In the genomic region with DNA sequence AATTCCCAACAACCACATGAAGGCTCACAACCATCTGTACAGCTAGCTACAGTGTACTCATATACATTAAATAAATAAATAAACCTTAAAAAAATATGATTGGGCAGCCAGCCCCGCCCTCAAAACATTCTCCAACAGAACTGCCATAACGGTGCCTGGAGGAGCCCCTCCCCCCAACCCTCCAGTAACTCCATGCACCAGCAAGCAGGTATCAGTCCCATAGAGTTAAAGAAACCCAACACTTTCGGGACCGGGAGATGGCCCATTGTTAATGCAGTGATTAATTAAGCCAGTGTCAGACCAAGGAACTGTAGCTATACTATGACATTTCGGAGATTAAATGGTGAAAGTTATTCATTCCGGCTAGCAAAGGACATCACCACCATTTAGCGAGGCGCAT, we compare ENCODE assay signal across 8 mouse cellular contexts. TPM values are rescaled to one million over a fixed set of nuclear protein-coding genes. Genes with fewer than 3 reads are reported as not detected.
A peak's percentile ranks its signal among the peaks of the same experiment; 100 is the strongest.
DNase-seq lines count a peak whose midpoint lies in the region; ATAC-seq lines count a peak whose summit lies in the region.

No protein-coding gene starts in this region.

- peak overlapping the region; percentile 86 for H3K4me2 ChIP-seq in lung, embryonic 15.5 days
- H3K4me2 ChIP-seq in embryonic facial prominence, embryonic 14.5 days (ENCODE audit: low read depth, low read length): peak overlapping the region; percentile 90
- H3K4me2 ChIP-seq in intestine, embryonic 15.5 days (replicated peaks): peak overlapping the region; percentile 70
- peak overlapping the region; percentile 48 for H3K4me2 ChIP-seq in neural tube, embryonic 14.5 days (ENCODE audit: low read depth, low read length)

- peaks cover 18% of the 10 kb centered on the region for H3K4me1 ChIP-seq in lung, embryonic 15.5 days
- H3K4me1 ChIP-seq in embryonic facial prominence, embryonic 14.5 days (ENCODE audit: control insufficient read depth, insufficient read depth, low read length): no peaks in the 10 kb centered on the region; the same call in 1 of the 2 replicates
- H3K4me1 ChIP-seq in intestine, embryonic 15.5 days (replicated peaks): 0 out of 2 replicates have a peak, but pooled peaks cover 4% of the 10 kb centered on the region
- H3K4me1 ChIP-seq in neural tube, embryonic 14.5 days (ENCODE audit: control insufficient read depth, insufficient read depth, low read length): peaks cover 9% of the 10 kb centered on the region

- 12% methylated on average over 8 of the region's 8 CpGs for WGBS in lung, embryonic 15.5 days
- WGBS in embryonic facial prominence, embryonic 14.5 days: 19% methylated on average over 8 of the region's 8 CpGs
- 15% methylated on average over 8 of the region's 8 CpGs for WGBS in intestine, embryonic 15.5 days
- 14% methylated on average over 8 of the region's 8 CpGs for WGBS in neural tube, embryonic 14.5 days

- intact Hi-C loops in gastrocnemius, postnatal 14 days (cut with DNase I; ENCODE audit: low total_unique reads): no loop called here

- no peaks in the 10 kb centered on the region for H3K9me3 ChIP-seq in lung, embryonic 15.5 days
- no peaks in the 10 kb centered on the region for H3K9me3 ChIP-seq in embryonic facial prominence, embryonic 14.5 days (ENCODE audit: control insufficient read depth, low read length)
- no peaks in the 10 kb centered on the region for H3K9me3 ChIP-seq in intestine, embryonic 15.5 days
- no peaks in the 10 kb centered on the region for H3K9me3 ChIP-seq in neural tube, embryonic 14.5 days (ENCODE audit: control insufficient read depth, low read length)

- peak overlapping the region; percentile 88; the same call in 1 of the 2 replicates for H3K27ac ChIP-seq in lung, embryonic 15.5 days
- peak overlapping the region; percentile 93 for H3K27ac ChIP-seq in embryonic facial prominence, embryonic 14.5 days (replicated peaks; ENCODE audit: low read depth, low read length)
- H3K27ac ChIP-seq in intestine, embryonic 15.5 days: peak overlapping the region; percentile 90; the same call in 1 of the 2 replicates
- H3K27ac ChIP-seq in neural tube, embryonic 14.5 days (ENCODE audit: low read depth, low read length): no peak overlapping the region; the same call in 1 of the 2 replicates

- peaks cover 40% of the 10 kb centered on the region for H3K36me3 ChIP-seq in lung, embryonic 15.5 days
- H3K36me3 ChIP-seq in embryonic facial prominence, embryonic 14.5 days (ENCODE audit: control insufficient read depth, insufficient read depth, low read length): peaks cover 44% of the 10 kb centered on the region
- peaks cover 31% of the 10 kb centered on the region for H3K36me3 ChIP-seq in intestine, embryonic 15.5 days
- H3K36me3 ChIP-seq in neural tube, embryonic 14.5 days (ENCODE audit: control insufficient read depth, insufficient read depth, low read length): peaks cover 27% of the 10 kb centered on the region

- no peak for DNase-seq in lung, postnatal 10 days
- no peak for DNase-seq in embryonic facial prominence, embryonic 14.5 days (ENCODE audit: low spot score)
- no peak for DNase-seq in testis, postnatal 10 days (ENCODE audit: low spot score)
- no peak for DNase-seq in gastrocnemius, postnatal 14 days
- DNase-seq in retina, postnatal 1 day: no peak

- peak overlapping the region; percentile 97 for H3K4me3 ChIP-seq in lung, embryonic 15.5 days
- peak overlapping the region; percentile 96 for H3K4me3 ChIP-seq in embryonic facial prominence, embryonic 14.5 days (ENCODE audit: low read depth, low read length)
- peak overlapping the region; percentile 95 for H3K4me3 ChIP-seq in intestine, embryonic 15.5 days (replicated peaks)
- peak overlapping the region; percentile 77 for H3K4me3 ChIP-seq in neural tube, embryonic 14.5 days (ENCODE audit: low read depth, low read length)

- ATAC-seq in lung, embryonic 15.5 days (ENCODE audit: borderline replicate concordance, extremely low read depth, low FRiP score, low TSS enrichment): no peak
- no peak for ATAC-seq in embryonic facial prominence, embryonic 14.5 days (ENCODE audit: low read depth)
- no peak for ATAC-seq in intestine, embryonic 15.5 days
- ATAC-seq in neural tube, embryonic 14.5 days (ENCODE audit: low read depth): peak; percentile 13; the same call in 1 of the 2 replicates

- no peaks in the 10 kb centered on the region for H3K27me3 ChIP-seq in lung, embryonic 15.5 days
- H3K27me3 ChIP-seq in embryonic facial prominence, embryonic 14.5 days (replicated peaks; ENCODE audit: control insufficient read depth, insufficient read depth, low read length): no peaks in the 10 kb centered on the region
- H3K27me3 ChIP-seq in intestine, embryonic 15.5 days (replicated peaks): no peaks in the 10 kb centered on the region
- no peaks in the 10 kb centered on the region for H3K27me3 ChIP-seq in neural tube, embryonic 14.5 days (ENCODE audit: control insufficient read depth, insufficient read depth, low read length)

- H3K9ac ChIP-seq in lung, embryonic 15.5 days: peak overlapping the region; percentile 84
- peak overlapping the region; percentile 92 for H3K9ac ChIP-seq in embryonic facial prominence, embryonic 14.5 days (ENCODE audit: low read depth, low read length)
- H3K9ac ChIP-seq in intestine, embryonic 15.5 days: peak overlapping the region; percentile 77
- H3K9ac ChIP-seq in neural tube, embryonic 14.5 days (replicated peaks; ENCODE audit: low read depth, low read length): peak overlapping the region; percentile 75

RNA-seq across cellular contexts. Expression of a gene that starts 1.0 kb away (rescaled TPM):
- 278 and 284 TPM in 2 replicates for polyA plus RNA-seq in lung, embryonic 15.5 days (2015; fragmentation: Nextera tagmentation; extraction: Ambion mirVana)
- 204 and 237 TPM in 2 replicates for polyA plus RNA-seq in embryonic facial prominence, embryonic 14.5 days (2014; fragmentation: Nextera tagmentation; extraction: Ambion mirVana)
- polyA plus RNA-seq in intestine, embryonic 15.5 days (2015; fragmentation: Nextera tagmentation; extraction: Ambion mirVana): 268 and 277 TPM in 2 replicates
- 312 and 336 TPM in 2 replicates for polyA plus RNA-seq in neural tube, embryonic 14.5 days (2014; fragmentation: Nextera tagmentation; extraction: Ambion mirVana)
- total RNA-seq in gastrocnemius, postnatal 14 days (2021): 10 to 100 TPM; 70.5 to 73.9 TPM

RNA-seq across cellular contexts. Expression of a gene that starts 13.6 kb away (rescaled TPM):
- polyA plus RNA-seq in lung, embryonic 15.5 days (2015; fragmentation: Nextera tagmentation; extraction: Ambion mirVana): 219 and 222 TPM in 2 replicates
- polyA plus RNA-seq in embryonic facial prominence, embryonic 14.5 days (2014; fragmentation: Nextera tagmentation; extraction: Ambion mirVana): 249 and 258 TPM in 2 replicates
- 270 and 290 TPM in 2 replicates for polyA plus RNA-seq in intestine, embryonic 15.5 days (2015; fragmentation: Nextera tagmentation; extraction: Ambion mirVana)
- polyA plus RNA-seq in neural tube, embryonic 14.5 days (2014; fragmentation: Nextera tagmentation; extraction: Ambion mirVana): 96.7 and 110 TPM in 2 replicates
- total RNA-seq in gastrocnemius, postnatal 14 days (2021): 10 to 100 TPM; 18.5 to 21.2 TPM

RNA-seq across cellular contexts. Expression of a gene that starts 52.9 kb away (rescaled TPM):
- polyA plus RNA-seq in lung, embryonic 15.5 days (2015; fragmentation: Nextera tagmentation; extraction: Ambion mirVana): 7.4 and 7.8 TPM in 2 replicates
- polyA plus RNA-seq in embryonic facial prominence, embryonic 14.5 days (2014; fragmentation: Nextera tagmentation; extraction: Ambion mirVana): 8.1 and 8.2 TPM in 2 replicates
- 23.4 and 26.7 TPM in 2 replicates for polyA plus RNA-seq in intestine, embryonic 15.5 days (2015; fragmentation: Nextera tagmentation; extraction: Ambion mirVana)
- 22.8 and 36.1 TPM in 2 replicates for polyA plus RNA-seq in neural tube, embryonic 14.5 days (2014; fragmentation: Nextera tagmentation; extraction: Ambion mirVana)
- 1 to 10 TPM; 4.8 to 6.2 TPM for total RNA-seq in gastrocnemius, postnatal 14 days (2021)

RNA-seq across cellular contexts. Expression of a gene that starts 59.6 kb away (rescaled TPM):
- polyA plus RNA-seq in lung, embryonic 15.5 days (2015; fragmentation: Nextera tagmentation; extraction: Ambion mirVana): 64.4 and 68.1 TPM in 2 replicates
- 83.2 and 86.1 TPM in 2 replicates for polyA plus RNA-seq in embryonic facial prominence, embryonic 14.5 days (2014; fragmentation: Nextera tagmentation; extraction: Ambion mirVana)
- polyA plus RNA-seq in intestine, embryonic 15.5 days (2015; fragmentation: Nextera tagmentation; extraction: Ambion mirVana): 58.2 and 70.6 TPM in 2 replicates
- 64.4 and 89.5 TPM in 2 replicates for polyA plus RNA-seq in neural tube, embryonic 14.5 days (2014; fragmentation: Nextera tagmentation; extraction: Ambion mirVana)
- total RNA-seq in gastrocnemius, postnatal 14 days (2021): 100 to 1,000 TPM; 160 to 164 TPM
